Comparison of ENCODE assay signal across 10 mouse cellular contexts in the genomic region with DNA sequence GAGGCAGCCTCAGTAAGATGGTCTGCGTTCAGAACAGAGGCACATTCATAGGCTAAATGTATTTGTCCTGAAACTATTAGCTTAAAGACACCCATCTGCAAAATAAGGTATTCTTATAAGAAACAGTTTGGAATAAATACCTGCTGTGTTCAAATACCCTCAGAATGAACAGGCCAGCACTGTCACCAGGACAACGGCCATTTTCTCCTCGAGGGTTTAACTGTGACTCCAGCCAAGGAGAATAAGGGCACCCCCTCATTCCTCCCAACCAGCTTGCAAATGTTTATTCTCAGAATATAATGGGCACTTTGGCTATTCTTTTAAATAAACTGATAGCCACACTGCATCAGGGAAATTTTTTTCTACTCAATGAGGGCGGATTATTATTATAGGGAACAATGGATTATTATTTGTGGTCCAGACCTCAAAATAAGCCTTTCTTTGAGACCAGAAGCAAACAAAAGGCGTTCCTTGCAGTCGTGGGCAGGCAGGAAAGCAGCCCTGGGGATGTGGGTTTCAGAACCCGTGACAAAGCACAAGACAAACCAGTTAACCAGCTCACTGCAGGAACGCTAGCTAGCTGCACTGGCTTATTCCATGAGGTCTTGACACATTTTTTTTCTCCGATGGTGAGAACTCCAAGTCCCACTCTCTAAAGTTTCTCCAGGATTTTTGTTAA. TPM values are rescaled to one million over a fixed set of nuclear protein-coding genes. Genes with fewer than 3 reads are reported as not detected.
DNase-seq lines count a peak whose midpoint lies in the region; ATAC-seq and TF ChIP-seq lines count a peak whose summit lies in the region.
"Had no signal": no experiment of that assay in that cellular context is flagged by ENCODE, and none has a peak within 500 bp of the region (broad histone marks: within the 10 kb centered on the region; RNA-seq: fewer than 3 reads in every experiment).

No protein-coding gene starts in this region.

- ATAC-seq in embryonic facial prominence, embryonic 11.5 days (replicated peaks; ENCODE audit: insufficient number of reproducible peaks, low FRiP score, low TSS enrichment, low read depth) = no peak
- ATAC-seq in forebrain, postnatal 0 days = peak; percentile 64
- ATAC-seq in midbrain, embryonic 16.5 days = peak; percentile 62
- no peak for ATAC-seq in erythroblast, adult 5-6 weeks (replicated peaks; ENCODE audit: low FRiP score, poor library complexity, severe bottlenecking)
- ATAC-seq in activated CD4-positive, CD25-positive, alpha-beta regulatory T cell, adult 4 months = no peak

- no peaks in the 10 kb centered on the region for H3K4me1 ChIP-seq in embryonic facial prominence, embryonic 11.5 days (ENCODE audit: control insufficient read depth, insufficient read depth, low read length)
- H3K4me1 ChIP-seq in forebrain, postnatal 0 days (ENCODE audit: insufficient read depth) = no peaks in the 10 kb centered on the region; the same call in 1 of the 2 replicates
- peaks cover 16% of the 10 kb centered on the region for H3K4me1 ChIP-seq in midbrain, embryonic 16.5 days (ENCODE audit: control insufficient read depth, insufficient read depth, low read length)

- no peak overlapping the region for H3K4me2 ChIP-seq in embryonic facial prominence, embryonic 11.5 days (ENCODE audit: low read depth, low read length)
- H3K4me2 ChIP-seq in forebrain, postnatal 0 days (ENCODE audit: low read depth) = no peak overlapping the region
- H3K4me2 ChIP-seq in midbrain, embryonic 16.5 days (ENCODE audit: low read length) = no peak overlapping the region

- H3K9ac ChIP-seq in embryonic facial prominence, embryonic 11.5 days (replicated peaks; ENCODE audit: low read length) = no peak overlapping the region
- H3K9ac ChIP-seq in forebrain, postnatal 0 days = no peak overlapping the region
- H3K9ac ChIP-seq in midbrain, embryonic 16.5 days (ENCODE audit: low read depth, low read length) = no peak overlapping the region

- intact Hi-C loops in gastrocnemius, postnatal 14 days (cut with DNase I; ENCODE audit: low total_unique reads) = no loop called here

- no peak for TF ChIP-seq CTCF in forebrain, postnatal 0 days (IDR thresholded peaks at IDR 0.05; ENCODE audit: low read depth)

- peak; percentile 56 for DNase-seq in layer of hippocampus, adult 9-11 months
- no peak for DNase-seq in layer of hippocampus, postnatal 14 days (ENCODE audit: low spot score in 2 of 2)
- no peak for DNase-seq in embryonic facial prominence, embryonic 11.5 days (ENCODE audit: low spot score)
- peak; percentile 16 for DNase-seq in forebrain, postnatal 0 days
- no peak for DNase-seq in gastrocnemius, postnatal 14 days
- DNase-seq: gastrocnemius, postnatal 25 days had no signal

- H3K9me3 ChIP-seq in embryonic facial prominence, embryonic 11.5 days (replicated peaks; ENCODE audit: control insufficient read depth, low read length) = no peaks in the 10 kb centered on the region
- peaks cover 6% of the 10 kb centered on the region; the same call in 1 of the 2 replicates for H3K9me3 ChIP-seq in forebrain, postnatal 0 days (ENCODE audit: low read length)
- no peaks in the 10 kb centered on the region; the same call in 1 of the 2 replicates for H3K9me3 ChIP-seq in midbrain, embryonic 16.5 days (replicated peaks; ENCODE audit: control insufficient read depth, low read length, poor library complexity, severe bottlenecking)

- H3K27me3 ChIP-seq in embryonic facial prominence, embryonic 11.5 days (ENCODE audit: control insufficient read depth, insufficient read depth, low read length) = no peaks in the 10 kb centered on the region
- H3K27me3 ChIP-seq in forebrain, postnatal 0 days (ENCODE audit: insufficient read depth, low read length) = no peaks in the 10 kb centered on the region
- no peaks in the 10 kb centered on the region for H3K27me3 ChIP-seq in midbrain, embryonic 16.5 days (ENCODE audit: control insufficient read depth, insufficient read depth, low read depth, low read length)

- 29% methylated on average over 9 of the region's 9 CpGs for WGBS in embryonic facial prominence, embryonic 11.5 days
- 9% methylated on average over 9 of the region's 9 CpGs for WGBS in forebrain, postnatal 0 days
- 11% methylated on average over 9 of the region's 9 CpGs for WGBS in midbrain, embryonic 16.5 days

- H3K27ac ChIP-seq in embryonic facial prominence, embryonic 11.5 days (replicated peaks; ENCODE audit: low read depth, low read length) = 0 out of 2 replicates have a peak overlapping the region, but pooled peaks have one; percentile 35
- H3K27ac ChIP-seq in forebrain, postnatal 0 days (ENCODE audit: low read depth, low read length) = peak overlapping the region; percentile 35; the same call in 1 of the 2 replicates
- H3K27ac ChIP-seq in midbrain, embryonic 16.5 days (ENCODE audit: low read length) = peak overlapping the region; percentile 73

- H3K4me3 ChIP-seq in embryonic facial prominence, embryonic 11.5 days (ENCODE audit: low read depth, low read length) = no peak overlapping the region
- H3K4me3 ChIP-seq in forebrain, postnatal 0 days (ENCODE audit: low read depth, low read length) = no peak overlapping the region
- H3K4me3 ChIP-seq in midbrain, embryonic 16.5 days (ENCODE audit: low read depth, low read length) = no peak overlapping the region
- H3K4me3 ChIP-seq: megakaryocyte, embryonic 14.5 days had no signal

- peaks cover 4% of the 10 kb centered on the region for H3K36me3 ChIP-seq in embryonic facial prominence, embryonic 11.5 days (replicated peaks; ENCODE audit: control insufficient read depth, insufficient read depth, low read depth, low read length)
- peaks cover 6% of the 10 kb centered on the region; the same call in 1 of the 2 replicates for H3K36me3 ChIP-seq in forebrain, postnatal 0 days (ENCODE audit: insufficient read depth)
- H3K36me3 ChIP-seq in midbrain, embryonic 16.5 days (ENCODE audit: control insufficient read depth, insufficient read depth, low read length) = peaks cover 11% of the 10 kb centered on the region

RNA-seq across cellular contexts. Expression of a gene that starts 23.9 kb away (rescaled TPM):
- 10 to 100 TPM; 73.9 to 80.1 TPM for total RNA-seq in layer of hippocampus, postnatal 14 days (2021)
- polyA plus RNA-seq in embryonic facial prominence, embryonic 11.5 days (2014; fragmentation: Nextera tagmentation; extraction: Ambion mirVana) = 158 and 169 TPM in 2 replicates
- 23.9 and 25.2 TPM in 2 replicates for total RNA-seq in forebrain, postnatal 0 days (2014; rRNA removed)
- polyA plus RNA-seq in forebrain, postnatal 0 days (2015; fragmentation: Nextera tagmentation; extraction: Ambion mirVana) = 117 and 127 TPM in 2 replicates
- polyA plus RNA-seq in midbrain, embryonic 16.5 days (2015; fragmentation: Nextera tagmentation; extraction: Ambion mirVana) = 150 and 155 TPM in 2 replicates
- total RNA-seq in erythroblast, adult 5-6 weeks (2015; ENCODE audit: low replicate concordance) = 0.19 and 7.5 TPM in 2 replicates
- 0.51 and 2.0 TPM in 2 replicates for total RNA-seq in erythroblast, adult 5-6 weeks (2017; ENCODE audit: low replicate concordance)
- 10 to 100 TPM; 23.8 to 25.6 TPM for total RNA-seq in gastrocnemius, postnatal 14 days (2021)
- 1 to 10 TPM in 1 of 2 experiments, not detected in 1; 1.4 TPM for polyA plus RNA-seq in activated CD4-positive, CD25-positive, alpha-beta regulatory T cell, adult 4 months (2017; shearing (Covaris generic))

Comparison
In these comparisons a context has a peak if more than half of its experiments do, and no peak if none do; other contexts are left out.
1. DNase-seq: peak in layer of hippocampus, adult 9-11 months (single experiment) and forebrain, postnatal 0 days (single experiment); none in layer of hippocampus, postnatal 14 days (0 of 2), embryonic facial prominence, embryonic 11.5 days (single experiment) and gastrocnemius, postnatal 14 days (single experiment).
2. ATAC-seq: peak in forebrain, postnatal 0 days (single experiment) and midbrain, embryonic 16.5 days (single experiment); none in embryonic facial prominence, embryonic 11.5 days (single experiment), erythroblast, adult 5-6 weeks (single experiment) and activated CD4-positive, CD25-positive, alpha-beta regulatory T cell, adult 4 months (single experiment).
3. Peak in every context shown above with its lines, with median percentiles within 50 percentile points of each other: H3K27ac ChIP-seq.